Mouse (Mus musculus) ES-E14 (cell line): ENCODE measurements at regions not wholly inside any gene's neighbourhood (a gene's known extent, or its start where the extent isn't known, plus 50 kb on each side); places are given as distances from the start of the nearest gene placed in this dataset.

ENCODE experiments used
- DNase-seq: peaks from one replicate; pipeline ENCODE4 v3.0.0-alpha.2; 2013; ENCODE audit warnings: low read depth, low spot score
- H3K27ac ChIP-seq: 2 replicates; pipeline ENCODE4 v1.5.1; 2012; ENCODE audit warnings: low read depth, mild to moderate bottlenecking, low read length, moderate library complexity, mixed read lengths; ENCODE audit not compliant: poor library complexity, insufficient read depth, severe bottlenecking
- H3K36me3 ChIP-seq: 2 replicates; pipeline ENCODE4 v1.6.1; 2012; ENCODE audit warnings: mild to moderate bottlenecking, low read length, moderate library complexity, mixed read lengths; ENCODE audit not compliant: control insufficient read depth, poor library complexity, insufficient read depth, severe bottlenecking
- H3K4me1 ChIP-seq, 2 experiments: fragments of 150-350 bp in 1 of 2; sonication (generic) in 1 of 2; 2 replicates each; pipeline ENCODE4 v1.6.1; 2012; ENCODE audit warnings: low read length in 2 of 2, mild to moderate bottlenecking in 1 of 2, mixed read lengths in 1 of 2; ENCODE audit not compliant: control insufficient read depth in 2 of 2, insufficient read depth in 2 of 2, poor library complexity in 1 of 2
- H3K4me3 ChIP-seq, 2 experiments: fragments of 150-350 bp in 1 of 2; sonication (generic) in 1 of 2; 2 replicates each; pipeline ENCODE4 v1.5.1; 2012; ENCODE audit warnings: low read length in 2 of 2, low read depth in 1 of 2, mild to moderate bottlenecking in 1 of 2, mixed read lengths in 1 of 2; ENCODE audit not compliant: insufficient read depth in 1 of 2, poor library complexity in 1 of 2, severe bottlenecking in 1 of 2
- H3K9ac ChIP-seq: 2 replicates; pipeline ENCODE4 v1.6.1; 2012; ENCODE audit warnings: low read depth, mild to moderate bottlenecking, low read length, mixed read lengths; ENCODE audit not compliant: poor library complexity, insufficient read depth, severe bottlenecking
- H3K9me3 ChIP-seq: fragments of 150-350 bp; sonication (generic); 2 replicates; pipeline ENCODE4 v1.6.1; 2012; ENCODE audit warnings: low read depth, mild to moderate bottlenecking, low read length; ENCODE audit not compliant: control insufficient read depth, insufficient read depth
- CHD2 ChIP-seq: IDR thresholded peaks from 2 replicates; pipeline ENCODE4 v1.6.1; 2014; ENCODE audit warnings: mild to moderate bottlenecking, low read depth, low read length, inconsistent platforms
- HCFC1 ChIP-seq: IDR thresholded peaks from 2 replicates; pipeline ENCODE4 v1.6.1; 2012; ENCODE audit warnings: low read length, inconsistent platforms, borderline replicate concordance; ENCODE audit not compliant: insufficient read depth
- MAFK ChIP-seq: IDR thresholded peaks from 2 replicates; pipeline ENCODE4 v1.6.1; 2014; ENCODE audit warnings: mild to moderate bottlenecking, low read depth, low read length, inconsistent platforms; ENCODE audit not compliant: insufficient read depth
- ZC3H11A ChIP-seq: IDR thresholded peaks from 2 replicates; pipeline ENCODE4 v1.6.1; 2012; ENCODE audit warnings: low read depth, mild to moderate bottlenecking, inconsistent platforms, low read length, borderline replicate concordance
- ZNF384 ChIP-seq: IDR thresholded peaks from 2 replicates; pipeline ENCODE4 v1.6.1; 2012; ENCODE audit warnings: low read depth, low read length, inconsistent platforms
- in situ Hi-C, 2 experiments: fragments of 600-800 bp; cut with MboI; formaldehyde crosslinking; loops; one replicate each; pipeline ENCODE4 v1.15.1; 2025; ENCODE audit warnings: low sequenced_read_pairs in 2 of 2, inconsistent platforms in 1 of 2; ENCODE audit not compliant: unreplicated experiment in 2 of 2

- Histone ChIP-seq H3K4me3 (no peak overlapping the region), H3K36me3 (no peaks in the 10 kb centered on the region), H3K27ac (no peak overlapping the region), H3K4me1 (no peaks in the 10 kb centered on the region), H3K9me3 (no peaks in the 10 kb centered on the region), H3K9ac (no peak overlapping the region)
- in situ Hi-C loops: no loop called here
- no peak for DNase-seq
- TF ChIP-seq ZC3H11A (no peak), ZNF384 (no peak), HCFC1 (no peak), MAFK (no peak), CHD2 (no peak)
These were observed 454.1 kb downstream of the 1190002N15Rik start for GRCm38 (mm10) chr9:94083629-94084411.

GRCm38 (mm10) chr9:94074904-94075303 lies 463.0 kb downstream of the 1190002N15Rik start:
- H3K9me3 ChIP-seq: no peaks in the 10 kb centered on the region
- H3K36me3 ChIP-seq: no peaks in the 10 kb centered on the region
- in situ Hi-C loops: no loop called here
- no peak for TF ChIP-seq HCFC1
- no peak for TF ChIP-seq MAFK
- no peak for TF ChIP-seq ZNF384
- no peak for TF ChIP-seq CHD2
- TF ChIP-seq ZC3H11A: no peak
- H3K9ac ChIP-seq: no peak overlapping the region
- H3K4me3 ChIP-seq: no peak overlapping the region
- no peak overlapping the region for H3K27ac ChIP-seq
- no peaks in the 10 kb centered on the region for H3K4me1 ChIP-seq
- no peak for DNase-seq

GRCm38 (mm10) chr9:94067121-94067520 lies 470.8 kb downstream of the 1190002N15Rik start:
- H3K9me3 ChIP-seq: no peaks in the 10 kb centered on the region
- no peak overlapping the region for H3K27ac ChIP-seq
- no peaks in the 10 kb centered on the region for H3K36me3 ChIP-seq
- H3K4me3 ChIP-seq: no peak overlapping the region
- no peaks in the 10 kb centered on the region for H3K4me1 ChIP-seq
- no peak for DNase-seq
- H3K9ac ChIP-seq: no peak overlapping the region
- in situ Hi-C loops: no loop called here
- TF ChIP-seq CHD2 (no peak), MAFK (no peak)

GRCm38 (mm10) chr9:94053229-94053628 lies 484.7 kb downstream of the 1190002N15Rik start:
- no peak for DNase-seq
- no peak overlapping the region for H3K27ac ChIP-seq
- H3K9ac ChIP-seq: no peak overlapping the region
- TF ChIP-seq ZC3H11A (no peak), MAFK (no peak), HCFC1 (no peak), ZNF384 (no peak), CHD2 (no peak)
- no peaks in the 10 kb centered on the region for H3K9me3 ChIP-seq
- in situ Hi-C loops: no loop called here
- no peaks in the 10 kb centered on the region for H3K36me3 ChIP-seq
- no peaks in the 10 kb centered on the region for H3K4me1 ChIP-seq
- H3K4me3 ChIP-seq: no peak overlapping the region
